Comparison of ENCODE assay signal across 1 mouse cellular context in the genomic region with DNA sequence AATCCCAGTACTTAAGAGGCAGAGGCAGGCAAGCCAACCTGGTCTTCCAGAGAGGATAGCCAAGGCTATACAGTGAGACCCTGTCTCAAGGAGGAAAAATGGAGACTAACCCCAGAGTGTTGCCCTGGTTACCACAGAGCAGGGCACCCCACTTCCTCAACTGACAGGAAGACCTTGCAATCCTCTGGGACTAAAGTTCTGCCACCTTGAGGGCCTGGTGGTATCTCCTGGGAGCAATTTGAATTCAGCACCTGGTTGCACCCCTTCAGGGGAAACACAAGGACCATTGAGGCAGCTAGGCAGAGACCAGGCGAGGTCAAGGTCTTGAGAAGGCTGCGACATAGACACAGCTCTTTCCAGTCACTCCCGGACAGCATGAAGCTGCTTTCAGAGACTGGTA.
TF ChIP-seq lines count a peak whose summit lies in the region.

No protein-coding gene starts in this region.

TF ChIP-seq in CH12.LX, 34 proteins besides CTCF, POLR2A, EP300 and RAD21 (continued from another document):
- TF ChIP-seq GABPA (IDR thresholded peaks at IDR 0.05; ENCODE audit: insufficient replicate concordance, low read depth, low read length) (no peak), ELF1 (IDR thresholded peaks at IDR 0.05; ENCODE audit: low read depth, low read length) (no peak), SIN3A (IDR thresholded peaks at IDR 0.05; ENCODE audit: low read length) (0 out of 2 replicates have a peak, but pooled peaks have one; percentile 33), TCF12 (IDR thresholded peaks at IDR 0.05; ENCODE audit: low read depth, low read length) (no peak)
